In the genomic region with DNA sequence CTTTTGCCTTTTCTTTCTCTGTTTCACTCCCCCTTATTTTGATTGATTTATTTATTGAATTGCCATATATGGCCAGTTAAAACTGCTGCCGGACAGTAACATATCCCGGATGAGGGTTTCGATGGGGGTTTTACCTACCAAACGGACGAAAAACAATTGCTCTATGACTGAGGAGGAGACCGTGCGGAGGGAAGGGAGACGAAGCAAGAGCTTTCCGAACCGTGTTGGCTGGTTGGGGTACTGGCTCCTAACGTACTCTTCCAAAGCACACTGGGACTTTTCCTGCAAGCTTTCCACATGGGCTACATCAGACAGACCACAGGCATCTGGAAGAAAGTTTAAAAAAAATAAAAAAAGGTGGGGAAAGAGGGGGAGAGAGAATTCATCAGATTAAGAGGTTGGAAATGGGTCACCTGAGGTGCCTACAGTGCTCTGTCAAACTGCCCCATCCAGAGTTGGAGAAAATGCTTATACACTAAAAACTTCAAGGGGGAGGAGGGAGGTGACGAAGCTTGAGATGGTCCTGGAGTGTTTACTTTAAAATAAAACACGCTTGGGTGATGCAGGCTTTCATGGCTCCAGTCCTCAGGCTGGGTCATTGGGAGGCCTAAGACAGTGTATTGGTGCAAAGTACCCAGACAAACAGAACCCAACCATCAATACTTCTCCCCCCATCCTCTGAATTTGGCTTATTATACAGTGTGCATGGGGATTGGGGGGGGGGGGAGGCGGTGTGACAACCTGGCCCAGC, we compare ENCODE assay signal across 8 mouse cellular contexts. TPM values are rescaled to one million over a fixed set of nuclear protein-coding genes. Genes with fewer than 3 reads are reported as not detected.
A peak's percentile ranks its signal among the peaks of the same experiment; 100 is the strongest.
DNase-seq lines count a peak whose midpoint lies in the region; ATAC-seq and TF ChIP-seq lines count a peak whose summit lies in the region.

No protein-coding gene starts in this region.

- peak overlapping the region; percentile 95 for H3K9ac ChIP-seq in forebrain, embryonic 14.5 days (ENCODE audit: low read length)
- peak overlapping the region; percentile 96 for H3K9ac ChIP-seq in neural tube, embryonic 13.5 days

- peaks cover 17% of the 10 kb centered on the region; the same call in 1 of the 2 replicates for H3K36me3 ChIP-seq in forebrain, embryonic 14.5 days (ENCODE audit: control insufficient read depth, insufficient read depth, low read length)
- peaks cover 19% of the 10 kb centered on the region; the same call in 1 of the 2 replicates for H3K36me3 ChIP-seq in neural tube, embryonic 13.5 days

- peak overlapping the region; percentile 44 for H3K27ac ChIP-seq in forebrain, embryonic 14.5 days (ENCODE audit: low read depth, low read length)
- peak overlapping the region; percentile 100 for H3K27ac ChIP-seq in neural tube, embryonic 13.5 days (replicated peaks)

- H3K4me3 ChIP-seq in lung, adult 2 months (replicated peaks; ENCODE audit: extremely low read depth, low read depth, low read length): peak overlapping the region; percentile 67
- H3K4me3 ChIP-seq in forebrain, embryonic 14.5 days (ENCODE audit: low read depth, low read length): peak overlapping the region; percentile 67
- peak overlapping the region; percentile 92 for H3K4me3 ChIP-seq in neural tube, embryonic 13.5 days

- peak; percentile 37 for DNase-seq in lung, adult 2 months
- no peak for DNase-seq in lung, postnatal 14 days
- no peak for DNase-seq in forebrain, embryonic 14.5 days (ENCODE audit: low spot score)
- DNase-seq in kidney, postnatal 10 days: peak; percentile 46
- DNase-seq in spleen, postnatal 36 days (ENCODE audit: low spot score in 2 of 2): no peak
- no peak for DNase-seq in urinary bladder, postnatal 10 days (ENCODE audit: low spot score)
- DNase-seq in gastrocnemius, adult 18-20 months (ENCODE audit: low spot score): no peak

- H3K4me2 ChIP-seq in forebrain, embryonic 14.5 days (ENCODE audit: low read length): peak overlapping the region; percentile 69
- peak overlapping the region; percentile 90 for H3K4me2 ChIP-seq in neural tube, embryonic 13.5 days

- TF ChIP-seq POLR2A in lung, adult 2 months (IDR thresholded peaks at IDR 0.05; ENCODE audit: borderline replicate concordance, extremely low read depth, low read depth, low read length): peak; percentile 12; the same call in 1 of the 2 replicates

- TF ChIP-seq CTCF in lung, adult 2 months (IDR thresholded peaks at IDR 0.05; ENCODE audit: insufficient read depth, low read length): no peak

- ATAC-seq in forebrain, embryonic 14.5 days: peak; percentile 16; the same call in 1 of the 2 replicates
- peak; percentile 7; the same call in 1 of the 2 replicates for ATAC-seq in neural tube, embryonic 13.5 days (ENCODE audit: low read depth)

- peaks cover 2% of the 10 kb centered on the region; the same call in 1 of the 2 replicates for H3K4me1 ChIP-seq in lung, adult 2 months (ENCODE audit: control insufficient read depth, insufficient read depth, low read length)
- 0 out of 2 replicates have a peak, but pooled peaks cover 1% of the 10 kb centered on the region for H3K4me1 ChIP-seq in forebrain, embryonic 14.5 days (ENCODE audit: control insufficient read depth, insufficient read depth, low read length)
- H3K4me1 ChIP-seq in neural tube, embryonic 13.5 days (replicated peaks): peaks cover 67% of the 10 kb centered on the region

- H3K27me3 ChIP-seq in forebrain, embryonic 14.5 days (replicated peaks; ENCODE audit: control insufficient read depth, insufficient read depth, low read length): peaks cover 52% of the 10 kb centered on the region
- H3K27me3 ChIP-seq in neural tube, embryonic 13.5 days: no peaks in the 10 kb centered on the region

- no peaks in the 10 kb centered on the region for H3K9me3 ChIP-seq in forebrain, embryonic 14.5 days (replicated peaks; ENCODE audit: control insufficient read depth, low read length)
- H3K9me3 ChIP-seq in neural tube, embryonic 13.5 days: no peaks in the 10 kb centered on the region

- WGBS in lung, adult 2 months: 34% methylated on average over 14 of the region's 14 CpGs
- 7% methylated on average over 14 of the region's 14 CpGs for WGBS in forebrain, embryonic 14.5 days
- 6% methylated on average over 14 of the region's 14 CpGs for WGBS in neural tube, embryonic 13.5 days

RNA-seq across cellular contexts. Expression of gene Nr2f2, which starts 11.8 kb away (rescaled TPM):
- polyA plus RNA-seq in lung, adult 2 months (2012; rRNA removed): 231 and 263 TPM in 2 replicates
- 73.7 and 82.5 TPM in 2 replicates for polyA plus RNA-seq in forebrain, embryonic 14.5 days (2014; fragmentation: Nextera tagmentation; extraction: Ambion mirVana)
- 85.5 and 87.8 TPM in 2 replicates for polyA plus RNA-seq in neural tube, embryonic 13.5 days (2015; fragmentation: Nextera tagmentation; extraction: Ambion mirVana)
- 10 to 100 TPM; 18.6 to 25.1 TPM for total RNA-seq in gastrocnemius, adult 18-20 months (2021)

Comparison
In these comparisons a context has a peak if more than half of its experiments do, and no peak if none do; other contexts are left out.
1. DNase-seq: peak in lung, adult 2 months (single experiment) and kidney, postnatal 10 days (single experiment); none in lung, postnatal 14 days (single experiment), forebrain, embryonic 14.5 days (single experiment), spleen, postnatal 36 days (0 of 2), urinary bladder, postnatal 10 days (single experiment) and gastrocnemius, adult 18-20 months (single experiment).
2. Peak in every context shown above with its lines, with median percentiles within 50 percentile points of each other: H3K4me3 ChIP-seq.